Mouse (Mus musculus) embryo, embryonic 10 days (tissue): ENCODE measurements around the gene Atxn2.

Experiments used
- DNase-seq: peaks from one replicate; pipeline ENCODE4 v3.0.0-alpha.2; 2015; ENCODE audit warnings: low spot score

Gene Atxn2

GRCm38 (mm10) chr5:121861964-121862363, 150.8 kb downstream of the Atxn2 start:
- no peak for DNase-seq

DNA sequence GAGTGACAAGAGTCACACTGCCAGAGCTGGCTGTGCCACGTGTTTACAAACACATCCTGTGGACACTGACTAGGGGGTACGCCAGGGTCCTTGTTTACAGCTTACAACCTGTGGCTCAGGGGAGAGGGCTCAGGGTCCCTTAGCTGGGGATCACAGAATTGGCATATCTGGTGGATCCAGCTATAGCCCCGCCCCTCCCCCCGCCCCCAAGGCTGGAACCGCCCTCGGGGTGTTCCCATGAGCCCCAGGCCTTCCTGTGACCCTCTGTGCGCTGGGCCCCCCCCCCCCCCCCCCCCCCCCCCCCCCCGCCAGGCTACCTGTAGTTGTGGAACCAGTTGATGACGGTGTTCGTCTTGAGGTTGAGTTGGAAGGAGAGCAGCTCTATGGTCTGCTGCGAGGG, 153.2 kb downstream of the Atxn2 start:
- no peak for DNase-seq
